Mouse (Mus musculus): Measurements from ENCODE around the gene Gm20388.

- TF ChIP-seq CTCF (IDR thresholded peaks at IDR 0.05; ENCODE audit: low read depth, low read length): no peak
- TF ChIP-seq EP300 (IDR thresholded peaks at IDR 0.05; ENCODE audit: insufficient read depth, low read depth, low read length): no peak
- no peak for TF ChIP-seq POLR2A (IDR thresholded peaks at IDR 0.05; ENCODE audit: insufficient read depth, low read length)
Measured at GRCm38 (mm10) chr8:124264671-124265070, 4354.0 kb downstream of the Gm20388 start.

Measured in ES-Bruce4 (cell line).